Mouse (Mus musculus) cerebellum, adult 9-11 months (tissue): ENCODE measurements around the gene Cep19.
"Not testable (repeated sequence)": the region's sequence is repeated elsewhere in the genome, so short reads cannot be mapped to it uniquely, and the experiment has no call there.

Source experiments
- DNase-seq: peaks from one replicate; pipeline ENCODE4 v3.0.0; 2022

Gene Cep19

GRCm38 (mm10) chr16:32099638-32100150 is at the start of gene Cep19, which contains the start of gene Pigx:
Gene Cep19 (plus strand): TSS chr16:32099800.
Gene Pigx (minus strand): TSS chr16:32099740.
- DNase-seq = peak; percentile 91

- DNase-seq = no peak
Measured at GRCm38 (mm10) chr16:32058817-32059216, 40.8 kb upstream of the Cep19 start.

GRCm38 (mm10) chr16:32059840-32060523 is 39.6 kb upstream of the Cep19 start:
- no peak for DNase-seq

GRCm38 (mm10) chr16:32062226-32062625 is 37.4 kb upstream of the Cep19 start:
- no peak for DNase-seq

GRCm38 (mm10) chr16:32063900-32064299 is 35.7 kb upstream of the Cep19 start:
- DNase-seq = no peak

GRCm38 (mm10) chr16:32066899-32067298 is 32.7 kb upstream of the Cep19 start:
- DNase-seq = no peak

GRCm38 (mm10) chr16:32068389-32069300 is 31.0 kb upstream of the Cep19 start:
- DNase-seq = no peak

- DNase-seq = not testable (repeated sequence)
Measured at GRCm38 (mm10) chr16:32070070-32070469, 29.5 kb upstream of the Cep19 start.

- DNase-seq = no peak
Measured at GRCm38 (mm10) chr16:32075762-32076161, 23.8 kb upstream of the Cep19 start.

GRCm38 (mm10) chr16:32076406-32076805 is 23.2 kb upstream of the Cep19 start:
- no peak for DNase-seq

- DNase-seq = no peak
Measured at GRCm38 (mm10) chr16:32077648-32078407, 21.8 kb upstream of the Cep19 start.

GRCm38 (mm10) chr16:32078408-32078990 is 21.1 kb upstream of the Cep19 start:
- no peak for DNase-seq

GRCm38 (mm10) chr16:32078991-32079511 is 20.5 kb upstream of the Cep19 start, which contains the start of gene Pak2:
Gene Pak2 (minus strand): TSS chr16:32079342.
- DNase-seq = peak; percentile 88

- DNase-seq = no peak
Measured at GRCm38 (mm10) chr16:32087629-32088443, 11.8 kb upstream of the Cep19 start.

- no peak for DNase-seq
Measured at GRCm38 (mm10) chr16:32091466-32091865, 8.1 kb upstream of the Cep19 start.

GRCm38 (mm10) chr16:32097757-32098156 is 1.8 kb upstream of the Cep19 start:
- DNase-seq = not testable (repeated sequence)

- DNase-seq = no peak
Measured at GRCm38 (mm10) chr16:32098897-32099637, 533 bp upstream of the Cep19 start.

GRCm38 (mm10) chr16:32102295-32102694 is 2.7 kb downstream of the Cep19 start:
- DNase-seq = no peak

- no peak for DNase-seq
Measured at GRCm38 (mm10) chr16:32105698-32106097, 6.1 kb downstream of the Cep19 start.

- no peak for DNase-seq
Measured at GRCm38 (mm10) chr16:32107342-32108045, 7.9 kb downstream of the Cep19 start.
